Mouse (Mus musculus) thymus, postnatal 0 days (tissue): ENCODE results near the gene Gm6482. TPM values are rescaled to one million over a fixed set of nuclear protein-coding genes. Genes with fewer than 3 reads are reported as not detected.
"Not testable (repeated sequence)": the region's sequence is repeated elsewhere in the genome, so short reads cannot be mapped to it uniquely, and the experiment has no call there.

Experiments
- DNase-seq: peaks from one replicate; pipeline ENCODE4 v3.0.0-alpha.2; 2015; ENCODE audit warnings: low spot score
- polyA plus RNA-seq: library from polyadenylated mRNA; unstranded; fragments of >200 nt; fragmentation: Nextera tagmentation; extraction: Ambion mirVana; gene quantifications from 2 replicates; pipeline ENCODE4 v1.2.1, GENCODE M21; 2015

The Gm6482 gene
- not detected in 2 replicates for polyA plus RNA-seq

- not testable (repeated sequence) for DNase-seq
These were observed at the start of gene Gm6482 for GRCm38 (mm10) chr14:41408181-41408580. Gm6482 (minus strand) TSS chr14:41408281.

GRCm38 (mm10) chr14:41453418-41453817, 45.3 kb upstream of the Gm6482 start, which contains the start of gene Gm7954:
Gm7954 (minus strand) TSS chr14:41453518.
- not testable (repeated sequence) for DNase-seq

GRCm38 (mm10) chr14:41425393-41426075, 17.5 kb upstream of the Gm6482 start:
- DNase-seq, result not testable (repeated sequence)

- DNase-seq, result not testable (repeated sequence)
These were observed 16.6 kb upstream of the Gm6482 start for GRCm38 (mm10) chr14:41424694-41425093.

GRCm38 (mm10) chr14:41386279-41386678, 21.8 kb downstream of the Gm6482 start, which contains the start of gene Gm7945:
Gm7945 (minus strand) TSS chr14:41386379.
- not testable (repeated sequence) for DNase-seq

Other genes with a start within 250 kb of the Gm6482 start
- gene Sftpd, start 223.1 kb downstream of the Gm6482 start, polyA plus RNA-seq, result 1.4 TPM in 2 replicates
- gene Gm2832, start 129.5 kb downstream of the Gm6482 start, polyA plus RNA-seq, result not detected in 2 replicates
- not detected in 2 replicates for gene Gm5798, start 59.7 kb downstream of the Gm6482 start, polyA plus RNA-seq
- gene Gm7945, start 21.9 kb downstream of the Gm6482 start, polyA plus RNA-seq, result not detected in 2 replicates
- gene Gm7954, start 45.2 kb upstream of the Gm6482 start, polyA plus RNA-seq, result not detected in 2 replicates
- not detected in 2 replicates for gene Gm3486, start 81.2 kb upstream of the Gm6482 start, polyA plus RNA-seq
- gene Gm7970, start 147.3 kb upstream of the Gm6482 start, polyA plus RNA-seq, result not detected in 2 replicates
- not detected in 2 replicates for gene 1700049E17Rik2, start 164.9 kb upstream of the Gm6482 start, polyA plus RNA-seq
- not detected in 2 replicates for gene Gm3072, start 216.3 kb upstream of the Gm6482 start, polyA plus RNA-seq
- not detected in 2 replicates for gene Gm3676, start 238.2 kb upstream of the Gm6482 start, polyA plus RNA-seq